Comparison of ENCODE assay signal across 8 mouse cellular contexts in genomic region chrX:159963273-159963672, GRCm38 (mm10). TPM values are rescaled to one million over a fixed set of nuclear protein-coding genes. Genes with fewer than 3 reads are reported as not detected.
A peak's percentile ranks its signal among the peaks of the same experiment; 100 is the strongest.
DNase-seq lines count a peak whose midpoint lies in the region; ATAC-seq and TF ChIP-seq lines count a peak whose summit lies in the region.

No protein-coding gene starts in this region.

- intact Hi-C loops in left cerebral cortex, postnatal 36 days (cut with DNase I) = loop anchor here (2.0 to 5.0 kb wide), 2 partner anchors 338 to 431 kb away; no protein-coding TSS in a partner anchor

- TF ChIP-seq POLR2A in brain, embryonic 14.5 days (IDR thresholded peaks at IDR 0.05; ENCODE audit: borderline replicate concordance, extremely low read depth, insufficient read depth, insufficient read length, poor library complexity, severe bottlenecking) = no peak

- peaks cover 4% of the 10 kb centered on the region; the same call in 1 of the 2 replicates for H3K27me3 ChIP-seq in midbrain, embryonic 11.5 days (ENCODE audit: control insufficient read depth, insufficient read depth, low read length)
- H3K27me3 ChIP-seq in midbrain, embryonic 10.5 days (ENCODE audit: low read depth, poor library complexity, severe bottlenecking) = peaks cover 98% of the 10 kb centered on the region
- H3K27me3 ChIP-seq in forebrain, embryonic 12.5 days = peaks cover 47% of the 10 kb centered on the region
- peaks cover 4% of the 10 kb centered on the region; the same call in 1 of the 2 replicates for H3K27me3 ChIP-seq in intestine, embryonic 14.5 days (replicated peaks; ENCODE audit: control insufficient read depth, insufficient read depth, low read length)

- peak; percentile 95 for DNase-seq in midbrain, embryonic 11.5 days (ENCODE audit: low spot score, missing footprints)
- no peak for DNase-seq in midbrain, embryonic 10.5 days (ENCODE audit: low spot score)
- peak; percentile 83 for DNase-seq in brain, embryonic 14.5 days (ENCODE audit: low read depth)
- DNase-seq in intestine, embryonic 14.5 days (ENCODE audit: low spot score) = peak; percentile 72
- peak; percentile 6 to 35 for DNase-seq in left cerebral cortex, postnatal 36 days (ENCODE audit: low spot score in 2 of 2)
- DNase-seq in natural killer cell, adult 2 months (ENCODE audit: low spot score in 2 of 2) = peak; percentile 32 to 38
- DNase-seq in thymus, postnatal 14 days = peak; percentile 48

- peak; percentile 49; the same call in 1 of the 2 replicates for TF ChIP-seq CTCF in brain, embryonic 14.5 days (IDR thresholded peaks at IDR 0.05; ENCODE audit: borderline replicate concordance, extremely low read depth, insufficient read depth, insufficient read length)

- WGBS in midbrain, embryonic 11.5 days = 29% methylated on average over 4 of the region's 4 CpGs
- WGBS in midbrain, embryonic 10.5 days = 33% methylated on average over 4 of the region's 4 CpGs
- 32% methylated on average over 4 of the region's 4 CpGs for WGBS in forebrain, embryonic 12.5 days
- WGBS in intestine, embryonic 14.5 days = 27% methylated on average over 4 of the region's 4 CpGs

- H3K27ac ChIP-seq in midbrain, embryonic 11.5 days (ENCODE audit: low read depth, low read length) = no peak overlapping the region
- H3K27ac ChIP-seq in midbrain, embryonic 10.5 days (replicated peaks) = no peak overlapping the region
- no peak overlapping the region for H3K27ac ChIP-seq in forebrain, embryonic 12.5 days
- H3K27ac ChIP-seq in intestine, embryonic 14.5 days (ENCODE audit: low read depth) = no peak overlapping the region

- no peak overlapping the region for H3K9ac ChIP-seq in midbrain, embryonic 11.5 days (ENCODE audit: low read length)
- no peak overlapping the region for H3K9ac ChIP-seq in forebrain, embryonic 12.5 days
- no peak overlapping the region for H3K9ac ChIP-seq in intestine, embryonic 14.5 days (ENCODE audit: low read length)

- H3K4me1 ChIP-seq in midbrain, embryonic 11.5 days (ENCODE audit: control insufficient read depth, insufficient read depth, low read length) = no peaks in the 10 kb centered on the region
- H3K4me1 ChIP-seq in midbrain, embryonic 10.5 days = no peaks in the 10 kb centered on the region
- H3K4me1 ChIP-seq in forebrain, embryonic 12.5 days = no peaks in the 10 kb centered on the region
- no peaks in the 10 kb centered on the region for H3K4me1 ChIP-seq in intestine, embryonic 14.5 days (replicated peaks; ENCODE audit: control insufficient read depth, insufficient read depth, low read length)

- no peaks in the 10 kb centered on the region for H3K36me3 ChIP-seq in midbrain, embryonic 11.5 days (ENCODE audit: control insufficient read depth, insufficient read depth, low read length)
- H3K36me3 ChIP-seq in midbrain, embryonic 10.5 days = no peaks in the 10 kb centered on the region
- H3K36me3 ChIP-seq in forebrain, embryonic 12.5 days (replicated peaks) = no peaks in the 10 kb centered on the region
- no peaks in the 10 kb centered on the region for H3K36me3 ChIP-seq in intestine, embryonic 14.5 days (ENCODE audit: control insufficient read depth, insufficient read depth, low read length)

- no peak overlapping the region for H3K4me2 ChIP-seq in midbrain, embryonic 11.5 days
- H3K4me2 ChIP-seq in forebrain, embryonic 12.5 days = no peak overlapping the region
- no peak overlapping the region for H3K4me2 ChIP-seq in intestine, embryonic 14.5 days (ENCODE audit: low read length)

- H3K9me3 ChIP-seq in midbrain, embryonic 11.5 days (ENCODE audit: control insufficient read depth, low read length) = no peaks in the 10 kb centered on the region
- H3K9me3 ChIP-seq in midbrain, embryonic 10.5 days (replicated peaks) = no peaks in the 10 kb centered on the region
- no peaks in the 10 kb centered on the region for H3K9me3 ChIP-seq in forebrain, embryonic 12.5 days
- no peaks in the 10 kb centered on the region for H3K9me3 ChIP-seq in intestine, embryonic 14.5 days (ENCODE audit: control insufficient read depth, low read length)

- ATAC-seq in midbrain, embryonic 11.5 days (ENCODE audit: low FRiP score) = 0 out of 2 replicates have a peak, but pooled peaks have one; percentile 44
- peak; percentile 53; the same call in 1 of the 2 replicates for ATAC-seq in forebrain, embryonic 12.5 days (ENCODE audit: low FRiP score)
- peak; percentile 64 for ATAC-seq in intestine, embryonic 14.5 days (replicated peaks; ENCODE audit: low FRiP score, low TSS enrichment, low read depth)

- no peak overlapping the region for H3K4me3 ChIP-seq in midbrain, embryonic 11.5 days (ENCODE audit: low read depth, low read length)
- no peak overlapping the region for H3K4me3 ChIP-seq in midbrain, embryonic 10.5 days
- H3K4me3 ChIP-seq in forebrain, embryonic 12.5 days (replicated peaks) = no peak overlapping the region
- no peak overlapping the region for H3K4me3 ChIP-seq in intestine, embryonic 14.5 days (ENCODE audit: low read depth, low read length)

RNA-seq across cellular contexts. Expression of gene Map3k15, which starts 25.0 kb away (rescaled TPM):
- polyA plus RNA-seq in midbrain, embryonic 11.5 days (2014; fragmentation: Nextera tagmentation; extraction: Ambion mirVana) = 0.39 and 0.52 TPM in 2 replicates
- 0.37 and 0.46 TPM in 2 replicates for polyA plus RNA-seq in midbrain, embryonic 10.5 days (2016; fragmentation: Nextera tagmentation; extraction: Ambion mirVana)
- polyA plus RNA-seq in brain, embryonic 14.5 days (2012; rRNA removed) = 0.89 and 1.2 TPM in 2 replicates
- 0.17 and 0.38 TPM in 2 replicates for polyA plus RNA-seq in forebrain, embryonic 12.5 days (2016; fragmentation: Nextera tagmentation; extraction: Ambion mirVana)
- 0.74 and 0.89 TPM in 2 replicates for polyA plus RNA-seq in intestine, embryonic 14.5 days (2014; fragmentation: Nextera tagmentation; extraction: Ambion mirVana)
- 1 to 10 TPM in 1 of 2 experiments, under 1 TPM in 1; 0.72 to 1.3 TPM for total RNA-seq in left cerebral cortex, postnatal 36 days (2021)
